Mouse (Mus musculus) CH12.LX (cell line): Measurements from ENCODE around the gene Wdr47. TPM values are rescaled to one million over a fixed set of nuclear protein-coding genes. Genes with fewer than 3 reads are reported as not detected.
A peak's percentile ranks its signal among the peaks of the same experiment; 100 is the strongest.
"Not testable (repeated sequence)": the region's sequence is repeated elsewhere in the genome, so short reads cannot be mapped to it uniquely, and the experiment has no call there.

Source experiments
- DNase-seq: peaks from one replicate; pipeline ENCODE4 v3.0.0-alpha.2; 2013; ENCODE audit errors: extremely low read depth
- H3K27ac ChIP-seq: 2 replicates; pipeline ENCODE4 v1.5.1; 2012; ENCODE audit warnings: low read depth, mild to moderate bottlenecking, control low read depth, moderate library complexity; ENCODE audit not compliant: insufficient read depth
- H3K27me3 ChIP-seq: replicated peaks from 2 replicates; pipeline ENCODE3; 2012; ENCODE audit warnings: inconsistent platforms
- H3K36me3 ChIP-seq, 2 experiments: replicated peaks in 1 of 2; 2 replicates each; pipeline versions ENCODE3 to v1.6.1; 2012; ENCODE audit warnings: inconsistent platforms in 1 of 2, low read length in 1 of 2, mild to moderate bottlenecking in 1 of 2, mixed read lengths in 1 of 2, moderate library complexity in 1 of 2; ENCODE audit not compliant: control insufficient read depth in 1 of 2, insufficient read depth in 1 of 2
- H3K4me1 ChIP-seq, 2 experiments: 2 replicates each; pipeline ENCODE4 v1.6.1; 2012; ENCODE audit warnings: inconsistent platforms in 1 of 2, moderate library complexity in 1 of 2; ENCODE audit not compliant: insufficient read depth in 2 of 2, control insufficient read depth in 1 of 2
- H3K4me2 ChIP-seq: 2 replicates; pipeline ENCODE4 v1.6.1; 2012; ENCODE audit warnings: low read depth, mild to moderate bottlenecking, control low read depth; ENCODE audit not compliant: poor library complexity, insufficient read depth, severe bottlenecking
- H3K4me3 ChIP-seq, 3 experiments: fragments of 150-350 bp in 1 of 3; sonication (generic) in 1 of 3; replicated peaks in 1 of 3; 2 replicates each; pipeline versions ENCODE3 to v1.5.1; 2011 to 2012; ENCODE audit warnings: low read depth in 2 of 3, low read length in 2 of 3, mild to moderate bottlenecking in 2 of 3, moderate library complexity in 2 of 3, control low read depth in 1 of 3, improper control_type of control experiment in 1 of 3, inconsistent platforms in 1 of 3, mixed read lengths in 1 of 3; ENCODE audit not compliant: poor library complexity in 1 of 3
- H3K79me2 ChIP-seq: replicated peaks from 2 replicates; pipeline ENCODE4 v1.6.1; 2012; ENCODE audit warnings: mild to moderate bottlenecking, moderate library complexity; ENCODE audit not compliant: control insufficient read depth, poor library complexity, insufficient read depth, severe bottlenecking; ENCODE audit errors: extremely low read depth
- H3K9ac ChIP-seq: 2 replicates; pipeline ENCODE4 v1.6.1; 2012; ENCODE audit warnings: low read depth, mild to moderate bottlenecking, control low read depth, moderate library complexity; ENCODE audit not compliant: insufficient read depth
- H3K9me3 ChIP-seq: replicated peaks from 2 replicates; pipeline ENCODE3; 2012; ENCODE audit warnings: low read length, inconsistent platforms, mixed read lengths
- BHLHE40 ChIP-seq: IDR thresholded peaks from 2 replicates; pipeline ENCODE4 v1.6.1; 2011; ENCODE audit warnings: mild to moderate bottlenecking, low read depth, low read length, improper control_type of control experiment
- JUND ChIP-seq: conservative IDR thresholded peaks from 2 replicates; pipeline ENCODE4 v1.6.1; 2011; ENCODE audit warnings: low read depth, low read length, improper control_type of control experiment
- MEF2A ChIP-seq: IDR thresholded peaks from 2 replicates; pipeline ENCODE4 v1.6.1; 2014; ENCODE audit warnings: low read depth, mild to moderate bottlenecking, inconsistent platforms, low read length, improper control_type of control experiment, borderline replicate concordance
- ZKSCAN1 ChIP-seq: IDR thresholded peaks from 2 replicates; pipeline ENCODE4 v1.6.1; 2012; ENCODE audit warnings: low read depth, inconsistent platforms, low read length, improper control_type of control experiment, borderline replicate concordance
- dilution Hi-C: fragments of 300-500 bp; cut with MboI; formaldehyde crosslinking; loops from 2 replicates; pipeline ENCODE4 v1.14.3; 2020; ENCODE audit warnings: low sequenced_read_pairs; ENCODE audit not compliant: extremely low pct_unique_long_range_greater_than_20kb, extremely low pct_ligation_motif_present
- in situ Hi-C: fragments of 300-500 bp; cut with MboI; formaldehyde crosslinking; loops from 3 replicates; pipeline ENCODE4 v1.14.3; 2019; ENCODE audit warnings: low sequenced_read_pairs, low pct_ligation_motif_present, low pct_unique_long_range_greater_than_20kb, mixed read lengths
- polyA plus RNA-seq: library from polyadenylated mRNA; unstranded; fragments of >175 nt; gene quantifications from 2 replicates; pipeline ENCODE4 v1.2.1, GENCODE M21; 2012; ENCODE audit warnings: low read depth; ENCODE audit not compliant: insufficient read length
- total RNA-seq, 2 experiments: library from RNA; depleted of rRNA; stranded (reverse); fragments of 300-350 nt in 1 of 2; fragments of >200 nt in 1 of 2; gene quantifications; 2 replicates each; pipeline ENCODE4 v1.2.3; 2012 to 2014

Gene Wdr47
- total and polyA plus RNA-seq, 3 experiments, result 1.7 to 4.6 (median 2.2) TPM

- H3K4me2 ChIP-seq, result no peak overlapping the region
- peak; percentile 63 for TF ChIP-seq BHLHE40
- no peak for TF ChIP-seq ZKSCAN1
- DNase-seq, result peak; percentile 53
- H3K36me3 ChIP-seq, result peaks cover 0 to 2% of the 10 kb centered on the region in 2 experiments
- H3K4me1 ChIP-seq, result peaks cover 0 to 12% of the 10 kb centered on the region in 2 experiments; a peak in 2 of 4 replicates
- no peaks in the 10 kb centered on the region for H3K27me3 ChIP-seq
- H3K9me3 ChIP-seq, result no peaks in the 10 kb centered on the region
- H3K4me3 ChIP-seq, result no peak overlapping the region
- dilution Hi-C loops, result no loop called here
- no peaks in the 10 kb centered on the region for H3K79me2 ChIP-seq
- in situ Hi-C loops, result loop anchor here (10.0 kb wide), 1 partner anchor 90 kb away; no protein-coding TSS in a partner anchor
- H3K27ac ChIP-seq, result no peak overlapping the region
- H3K9ac ChIP-seq, result no peak overlapping the region
These were observed 53.8 kb downstream of the Wdr47 start for GRCm38 (mm10) chr3:108644856-108645255.

- Histone ChIP-seq H3K4me2 (no peak overlapping the region), H3K36me3 (peaks cover 0 to 2% of the 10 kb centered on the region in 2 experiments), H3K27me3 (no peaks in the 10 kb centered on the region), H3K27ac (no peak overlapping the region)
- no peak for DNase-seq
- TF ChIP-seq JUND, result no peak
- TF ChIP-seq MEF2A, result no peak
- TF ChIP-seq, all 38 proteins: peak for 0
- Histone ChIP-seq H3K9ac (no peak overlapping the region), H3K9me3 (peaks cover 4% of the 10 kb centered on the region), H3K4me3 (no peak overlapping the region), H3K79me2 (no peaks in the 10 kb centered on the region), H3K4me1 (peaks cover 0 to 12% of the 10 kb centered on the region in 2 experiments; a peak in 2 of 4 replicates)
- in situ Hi-C loops, result loop anchor here (10.0 kb wide), 1 partner anchor 91 kb away; no protein-coding TSS in a partner anchor
- dilution Hi-C loops, result no loop called here
These were observed 55.0 kb downstream of the Wdr47 start for GRCm38 (mm10) chr3:108646036-108646435.

DNA sequence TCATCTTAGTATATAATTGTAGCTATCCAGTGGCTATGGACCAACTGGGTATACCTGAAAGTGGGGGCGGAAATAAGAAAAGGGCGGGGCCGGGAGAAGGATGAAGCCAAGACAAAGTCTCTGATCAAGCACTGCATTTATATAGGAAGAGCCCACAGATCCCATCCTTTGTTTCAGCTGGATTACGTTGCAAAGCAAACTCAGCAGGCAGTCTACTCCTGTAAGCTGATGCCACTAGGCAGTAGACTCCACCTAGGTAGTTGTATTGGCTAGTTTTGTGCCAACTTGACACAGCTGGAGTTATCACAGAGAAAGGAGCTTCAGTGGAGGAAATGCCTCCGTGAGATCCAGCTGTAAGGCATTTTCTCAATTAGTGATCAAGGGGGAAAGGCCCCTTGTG lies 56.6 kb downstream of the Wdr47 start:
- H3K4me3 ChIP-seq, H3K36me3 ChIP-seq, H3K9me3 ChIP-seq, H3K9ac ChIP-seq, DNase-seq, dilution Hi-C loops, H3K79me2 ChIP-seq, H3K27ac ChIP-seq, H3K4me2 ChIP-seq, H3K27me3 ChIP-seq: not testable (repeated sequence)
- in situ Hi-C loops, result loop anchor here (10.0 kb wide), 1 partner anchor 93 kb away; no protein-coding TSS in a partner anchor
- H3K4me1 ChIP-seq, result peaks cover 2 to 15% of the 10 kb centered on the region in 2 experiments; a peak in 2 of 4 replicates
